In genomic region chr4:154604442-154604830, GRCm38 (mm10) we compare ENCODE assay signal across 19 mouse cellular contexts. TPM values are rescaled to one million over a fixed set of nuclear protein-coding genes. Genes with fewer than 3 reads are reported as not detected.
DNase-seq lines count a peak whose midpoint lies in the region; ATAC-seq and TF ChIP-seq lines count a peak whose summit lies in the region.
"Had no signal": no experiment of that assay in that cellular context is flagged by ENCODE, and none has a peak within 500 bp of the region (broad histone marks: within the 10 kb centered on the region; RNA-seq: fewer than 3 reads in every experiment).

No protein-coding gene starts in this region.

- DNase-seq in hindbrain, postnatal 0 days (ENCODE audit: low spot score) = no peak
- DNase-seq in neural tube, embryonic 10.5 days (ENCODE audit: extremely low spot score, low spot score) = no peak
- no peak for DNase-seq in right cerebral cortex, adult 2 months (ENCODE audit: low spot score in 2 of 2)
- no peak for DNase-seq in layer of hippocampus, postnatal 36 days
- no peak for DNase-seq in adrenal gland, postnatal 4 days (ENCODE audit: low spot score in 2 of 2)
- DNase-seq: adrenal gland, postnatal 14 days; cerebellum, adult 11-12 months; kidney, adult 2 months; kidney, postnatal 10 days; lung, postnatal 10 days; thymus, postnatal 14 days had no signal

- 64% methylated on average over 7 of the region's 7 CpGs for WGBS in hindbrain, embryonic 12.5 days
- WGBS in hindbrain, postnatal 0 days = 64% methylated on average over 7 of the region's 7 CpGs
- 68% methylated on average over 7 of the region's 7 CpGs for WGBS in neural tube, embryonic 12.5 days

- TF ChIP-seq CTCF in hindbrain, postnatal 0 days (IDR thresholded peaks at IDR 0.05; ENCODE audit: low read depth) = no peak

- no peak overlapping the region for H3K9ac ChIP-seq in hindbrain, embryonic 12.5 days
- no peak overlapping the region for H3K9ac ChIP-seq in hindbrain, postnatal 0 days (replicated peaks; ENCODE audit: low read length)
- H3K9ac ChIP-seq in neural tube, embryonic 12.5 days = no peak overlapping the region
- H3K9ac ChIP-seq: embryonic facial prominence, embryonic 15.5 days had no signal

- H3K27ac ChIP-seq in hindbrain, embryonic 12.5 days = peak overlapping the region; percentile 55; the same call in 1 of the 2 replicates
- H3K27ac ChIP-seq in hindbrain, postnatal 0 days = no peak overlapping the region
- H3K27ac ChIP-seq in neural tube, embryonic 12.5 days = no peak overlapping the region
- H3K27ac ChIP-seq: embryonic facial prominence, embryonic 15.5 days had no signal

- H3K27me3 ChIP-seq in hindbrain, embryonic 12.5 days = peaks cover 13% of the 10 kb centered on the region
- peaks cover 4% of the 10 kb centered on the region; the same call in 1 of the 2 replicates for H3K27me3 ChIP-seq in hindbrain, postnatal 0 days (ENCODE audit: insufficient read depth, low read length)
- H3K27me3 ChIP-seq in neural tube, embryonic 12.5 days (replicated peaks) = peaks cover 3% of the 10 kb centered on the region; the same call in 1 of the 2 replicates
- H3K27me3 ChIP-seq: CH12.LX had no signal

- H3K4me1 ChIP-seq in hindbrain, embryonic 12.5 days = peaks cover 42% of the 10 kb centered on the region
- H3K4me1 ChIP-seq in hindbrain, postnatal 0 days (ENCODE audit: insufficient read depth, low read length) = peaks cover 7% of the 10 kb centered on the region
- peaks cover 48% of the 10 kb centered on the region for H3K4me1 ChIP-seq in neural tube, embryonic 12.5 days

- ATAC-seq in hindbrain, embryonic 12.5 days (ENCODE audit: low FRiP score) = no peak
- ATAC-seq in hindbrain, postnatal 0 days = no peak
- no peak for ATAC-seq in neural tube, embryonic 12.5 days (ENCODE audit: low FRiP score, low read depth)
- ATAC-seq in megakaryocyte-erythroid progenitor cell, adult 5-6 weeks (replicated peaks; ENCODE audit: low FRiP score, low TSS enrichment, poor library complexity, severe bottlenecking) = peak; percentile 1; the same call in 1 of the 2 replicates

- H3K9me3 ChIP-seq in hindbrain, embryonic 12.5 days (replicated peaks) = no peaks in the 10 kb centered on the region
- H3K9me3 ChIP-seq in hindbrain, postnatal 0 days (ENCODE audit: low read length) = no peaks in the 10 kb centered on the region
- H3K9me3 ChIP-seq in neural tube, embryonic 12.5 days = no peaks in the 10 kb centered on the region
- H3K9me3 ChIP-seq: embryonic facial prominence, embryonic 15.5 days; heart, embryonic 10.5 days had no signal

- no peaks in the 10 kb centered on the region for H3K36me3 ChIP-seq in hindbrain, embryonic 12.5 days
- H3K36me3 ChIP-seq in hindbrain, postnatal 0 days (ENCODE audit: insufficient read depth, low read length) = no peaks in the 10 kb centered on the region
- H3K36me3 ChIP-seq in neural tube, embryonic 12.5 days = no peaks in the 10 kb centered on the region
- H3K36me3 ChIP-seq: embryonic facial prominence, embryonic 15.5 days had no signal

- no peak overlapping the region for H3K4me2 ChIP-seq in hindbrain, embryonic 12.5 days (replicated peaks)
- H3K4me2 ChIP-seq in hindbrain, postnatal 0 days (ENCODE audit: low read depth, low read length) = no peak overlapping the region
- H3K4me2 ChIP-seq in neural tube, embryonic 12.5 days (replicated peaks) = peak overlapping the region; percentile 12; the same call in 1 of the 2 replicates
- H3K4me2 ChIP-seq: embryonic facial prominence, embryonic 15.5 days had no signal

- H3K4me3 ChIP-seq in hindbrain, embryonic 12.5 days = no peak overlapping the region
- H3K4me3 ChIP-seq in hindbrain, postnatal 0 days (ENCODE audit: low read length) = no peak overlapping the region
- no peak overlapping the region for H3K4me3 ChIP-seq in neural tube, embryonic 12.5 days
- H3K4me3 ChIP-seq: embryonic facial prominence, embryonic 15.5 days; heart, embryonic 10.5 days; myocyte had no signal

RNA-seq across cellular contexts. Expression of gene Prdm16, which starts 32.2 kb away (rescaled TPM):
- 26.4 and 32.3 TPM in 2 replicates for polyA plus RNA-seq in hindbrain, embryonic 12.5 days (2016; fragmentation: Nextera tagmentation; extraction: Ambion mirVana)
- 5.3 and 5.8 TPM in 2 replicates for total RNA-seq in hindbrain, postnatal 0 days (2014; rRNA removed)
- polyA plus RNA-seq in hindbrain, postnatal 0 days (2015; fragmentation: Nextera tagmentation; extraction: Ambion mirVana) = 10.3 and 10.5 TPM in 2 replicates
- polyA plus RNA-seq in neural tube, embryonic 12.5 days (2016; fragmentation: Nextera tagmentation; extraction: Ambion mirVana) = 12.9 and 13.4 TPM in 2 replicates
- 4.2 and 7.7 TPM in 2 replicates for total RNA-seq in megakaryocyte-erythroid progenitor cell, adult 5-6 weeks (2014; fragmentation: Nextera tagmentation)
- total RNA-seq in megakaryocyte-erythroid progenitor cell, adult 5-6 weeks (2017) = 0.85 and 2.2 TPM in 2 replicates
- total RNA-seq in layer of hippocampus, postnatal 36 days (2021) = 10 to 100 TPM in 1 of 2 experiments, 1 to 10 TPM in 1; 9.4 to 11.8 TPM
- 10 to 100 TPM; 10.3 to 17.3 TPM for total RNA-seq in adrenal gland, postnatal 4 days (2021)
- total RNA-seq: CH12.LX, MEL had no signal
- polyA plus RNA-seq: myocyte had no signal
